Mouse (Mus musculus) urinary bladder, adult 18-20 months (tissue): ENCODE measurements around the gene Ackr2.

Source experiments
- DNase-seq, 2 experiments: peaks; one replicate each; pipeline ENCODE4 v3.0.0; 2022; ENCODE audit warnings: low spot score in 2 of 2, mixed read lengths in 2 of 2

The Ackr2 gene

DNA sequence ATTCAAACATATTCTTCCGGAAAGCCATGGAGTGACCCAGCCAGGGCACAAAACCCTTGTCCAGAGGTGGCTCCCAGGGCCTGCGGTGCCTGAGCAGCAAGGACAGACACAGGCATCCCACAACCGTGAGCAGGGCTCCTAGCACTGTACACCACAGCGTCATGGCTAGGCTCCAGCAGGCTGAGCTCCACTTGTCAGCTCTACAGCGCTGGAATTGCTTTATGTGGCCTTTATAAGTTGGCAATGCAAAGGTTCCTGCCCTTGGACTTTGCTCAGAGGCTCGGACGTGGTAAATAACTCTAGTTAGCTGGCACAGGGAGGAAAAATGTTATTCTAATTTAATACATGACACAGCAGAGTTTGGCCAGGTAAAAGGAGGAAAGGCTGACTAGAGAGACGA lies 17.9 kb downstream of the Ackr2 start, which contains the start of gene Cyp8b1:
Gene Cyp8b1 (minus strand): TSS at position 204 of the 400 bp plus-strand sequence.
- DNase-seq, result no peak

DNA sequence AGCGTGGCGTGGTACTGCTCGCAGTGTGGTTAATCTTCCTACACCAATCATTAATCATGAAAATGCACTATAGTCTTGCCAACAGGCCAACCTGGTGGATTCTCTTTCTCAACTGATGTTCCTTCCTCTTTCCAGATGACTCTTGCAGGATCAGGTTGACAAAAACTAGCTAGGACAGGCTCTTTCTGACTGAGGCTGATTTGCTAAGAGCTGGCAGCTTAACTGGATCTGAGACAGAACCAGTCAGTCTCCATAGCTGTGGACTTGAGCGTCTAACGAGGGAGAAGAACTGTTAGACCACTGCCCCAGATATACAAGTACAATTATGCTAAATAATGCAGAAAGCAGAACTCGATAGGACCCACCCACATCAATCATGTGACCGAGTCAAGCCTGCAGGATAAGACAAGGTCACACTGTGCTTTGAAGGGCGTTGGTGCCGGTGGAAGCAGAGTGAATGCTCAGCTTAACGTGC lies 20.9 kb downstream of the Ackr2 start:
- no peak for DNase-seq

DNA sequence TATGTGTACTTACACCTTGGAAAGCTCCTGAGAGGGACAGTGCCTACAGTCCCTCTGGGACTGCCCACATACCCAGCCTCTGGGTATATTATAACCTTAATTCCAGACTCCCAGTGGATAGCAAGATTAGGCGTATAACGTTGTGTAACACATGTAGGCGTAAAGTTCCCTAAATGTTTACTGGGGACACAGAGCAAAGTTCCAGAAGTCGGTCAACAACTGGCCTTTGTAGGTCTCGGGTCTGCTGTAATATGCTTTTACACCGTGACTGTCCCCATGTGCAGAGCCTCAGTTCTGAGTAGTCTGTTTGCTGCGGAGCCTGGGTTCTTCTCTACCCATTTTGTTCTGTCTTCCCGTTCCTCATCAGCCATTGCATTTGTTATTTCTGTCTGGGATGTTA lies 25.3 kb downstream of the Ackr2 start:
- DNase-seq, result no peak

DNA sequence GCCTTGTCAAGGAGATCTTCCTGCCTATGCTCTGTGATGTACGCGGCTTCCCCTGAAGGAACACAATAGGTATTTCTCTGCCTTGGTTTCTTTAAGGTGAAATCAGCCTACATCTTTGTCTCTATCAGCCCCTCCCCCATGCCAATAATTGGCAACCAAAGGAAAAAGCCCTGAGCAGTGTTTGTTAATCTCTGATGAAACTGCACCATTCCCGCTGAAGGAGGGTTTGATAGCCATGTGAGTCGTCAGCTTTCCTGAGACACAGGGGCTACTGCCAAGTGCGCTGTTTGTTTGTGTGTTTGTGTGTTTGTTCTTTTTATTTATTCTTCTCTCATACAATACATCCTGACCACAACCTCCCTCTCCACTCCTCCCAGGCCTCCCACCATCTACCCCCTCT lies 25.8 kb downstream of the Ackr2 start:
- no peak for DNase-seq

DNA sequence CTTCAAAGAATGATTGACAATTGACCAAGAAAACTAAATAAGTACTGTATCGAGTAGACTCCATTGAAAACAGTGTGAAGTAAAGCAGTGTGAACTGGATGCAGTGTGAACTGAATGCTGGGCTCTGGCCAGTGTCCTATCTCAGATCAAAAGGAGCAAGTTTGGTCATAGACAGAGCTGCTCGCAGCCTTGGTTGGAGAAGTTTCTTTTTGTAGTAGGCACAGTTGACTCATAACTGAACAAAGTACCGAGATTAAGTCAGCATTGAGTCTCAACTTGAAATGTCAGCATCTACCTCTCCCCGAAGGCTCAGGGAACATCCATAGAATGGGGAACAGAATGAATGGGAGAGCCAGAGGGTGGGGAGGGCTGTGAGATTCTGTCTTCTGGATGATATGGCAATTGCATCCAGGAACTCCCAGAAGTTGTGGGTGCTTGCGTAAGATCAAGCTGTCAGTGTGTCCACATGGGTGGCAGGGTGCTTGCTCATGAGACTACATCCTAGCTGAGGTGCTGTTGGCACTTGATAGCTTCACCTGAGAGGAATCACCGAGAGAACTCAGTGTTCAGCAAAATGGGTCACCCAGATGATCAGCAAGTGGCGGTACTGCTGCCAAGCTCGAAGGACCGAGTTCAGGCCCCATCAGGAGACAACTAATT lies 26.9 kb downstream of the Ackr2 start:
- DNase-seq, result no peak

DNA sequence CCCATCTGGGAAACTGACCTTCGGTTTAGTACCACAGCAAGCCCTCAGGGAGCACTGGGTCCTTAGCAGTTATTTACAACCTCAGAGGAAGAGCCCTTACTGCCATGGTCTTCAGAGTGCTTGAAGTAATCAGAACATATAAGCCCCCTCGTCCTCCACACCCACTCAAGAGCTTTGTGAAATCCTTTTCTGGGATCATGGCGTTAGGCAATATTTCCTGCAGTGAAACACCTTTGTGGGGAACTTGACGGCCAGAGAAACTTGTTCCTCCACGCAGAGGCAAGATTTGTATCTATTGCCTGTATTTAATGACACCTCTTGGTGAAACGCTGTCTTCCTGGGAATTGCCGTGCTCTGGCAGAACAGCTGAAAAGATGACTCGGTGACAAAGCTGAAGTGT lies 27.8 kb downstream of the Ackr2 start:
- DNase-seq, result no peak

DNA sequence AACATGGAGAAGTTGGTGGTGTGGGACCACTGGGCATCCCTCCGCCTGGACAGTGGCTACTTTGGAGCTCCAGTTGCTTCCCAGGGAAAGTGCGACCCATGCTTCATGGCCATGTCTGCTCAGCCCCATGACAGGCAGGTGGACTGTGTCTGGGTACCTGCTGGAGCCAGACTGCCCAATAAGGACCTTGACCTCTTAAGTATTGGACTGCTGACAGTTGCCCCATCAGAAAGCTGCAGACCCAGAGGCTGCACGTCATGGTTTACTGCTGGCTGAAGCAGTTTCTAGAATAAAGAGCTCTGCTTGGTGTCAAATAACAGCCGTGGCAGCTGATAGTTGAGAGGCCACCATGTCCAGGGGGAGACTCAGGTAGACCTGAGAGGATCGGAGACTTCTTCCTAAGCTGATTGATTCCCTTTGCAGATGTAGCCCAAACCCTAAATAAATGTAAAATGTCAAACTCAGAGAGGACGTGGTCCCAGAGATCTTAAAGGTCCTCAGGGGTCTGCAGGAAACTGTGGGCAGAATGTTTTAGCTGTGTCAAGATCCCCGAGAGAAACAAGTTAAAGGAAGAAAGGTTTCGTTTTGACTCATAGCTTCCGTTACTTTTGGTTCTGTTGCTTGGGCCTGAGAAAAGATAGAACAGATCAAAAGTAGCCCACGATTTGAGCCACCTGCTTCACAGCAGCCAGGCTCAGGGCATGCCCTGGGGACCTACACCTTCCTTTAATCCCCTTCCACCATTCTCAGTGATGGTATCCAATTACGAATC lies 28.7 kb downstream of the Ackr2 start:
- no peak for DNase-seq

DNA sequence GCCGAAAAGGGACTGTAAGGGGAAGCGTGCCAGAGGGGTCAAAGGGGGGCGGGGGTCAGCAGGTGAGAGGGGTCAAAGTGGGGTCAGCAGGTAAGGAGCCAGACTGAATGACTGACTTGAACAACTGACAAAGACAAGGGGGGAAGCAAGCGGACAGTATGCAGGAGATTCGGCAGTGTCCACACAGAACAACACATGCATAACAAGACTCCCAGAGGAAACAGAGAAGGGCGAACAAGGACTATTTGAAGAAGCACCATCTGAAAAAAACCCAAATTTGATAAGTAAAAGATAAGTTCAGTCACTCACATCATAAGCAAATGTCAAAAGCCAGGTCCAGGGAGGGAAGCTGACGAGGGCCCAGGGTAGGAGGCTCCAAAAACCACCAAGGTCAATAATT lies 29.6 kb downstream of the Ackr2 start:
- no peak for DNase-seq

DNA sequence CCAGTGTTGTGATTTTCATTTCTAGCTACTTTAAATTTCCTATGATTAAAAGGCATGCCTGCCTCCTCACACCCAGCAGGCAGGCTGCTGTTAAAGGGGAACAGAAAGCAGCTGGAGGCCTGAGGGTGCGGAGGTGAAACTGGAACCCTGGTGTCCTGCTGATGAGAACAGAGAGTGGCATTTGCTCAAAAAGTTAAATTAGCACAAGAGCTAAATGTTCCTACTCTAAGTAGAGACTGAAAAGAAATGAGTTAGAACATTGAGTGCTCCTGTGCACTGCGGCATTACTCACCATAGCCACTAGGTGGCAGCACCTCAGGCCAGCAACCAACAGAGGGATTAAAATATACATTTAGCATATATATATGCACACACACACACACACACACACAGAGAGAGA lies 30.3 kb downstream of the Ackr2 start:
- peak in 1 of 2 experiments; percentile 31 for DNase-seq

DNA sequence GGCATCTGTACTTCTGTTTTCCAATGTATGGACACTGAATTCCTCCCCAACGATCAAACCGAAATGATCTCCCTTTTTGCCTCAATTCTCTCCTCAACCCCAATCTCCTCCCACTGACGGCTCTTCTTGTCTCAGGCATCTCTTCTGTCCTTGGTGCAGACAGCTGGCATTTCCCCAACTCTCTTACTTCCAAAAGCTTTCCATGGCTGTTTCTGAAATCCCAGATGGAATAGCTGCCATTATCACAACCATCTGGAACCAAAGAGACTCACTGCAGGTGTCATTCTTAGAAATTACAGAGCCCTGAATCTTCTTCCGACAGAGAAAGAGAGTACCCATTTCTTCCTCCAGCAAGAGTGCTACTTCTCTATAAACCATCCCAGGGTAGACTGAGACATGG lies 36.7 kb downstream of the Ackr2 start:
- no peak for DNase-seq

DNA sequence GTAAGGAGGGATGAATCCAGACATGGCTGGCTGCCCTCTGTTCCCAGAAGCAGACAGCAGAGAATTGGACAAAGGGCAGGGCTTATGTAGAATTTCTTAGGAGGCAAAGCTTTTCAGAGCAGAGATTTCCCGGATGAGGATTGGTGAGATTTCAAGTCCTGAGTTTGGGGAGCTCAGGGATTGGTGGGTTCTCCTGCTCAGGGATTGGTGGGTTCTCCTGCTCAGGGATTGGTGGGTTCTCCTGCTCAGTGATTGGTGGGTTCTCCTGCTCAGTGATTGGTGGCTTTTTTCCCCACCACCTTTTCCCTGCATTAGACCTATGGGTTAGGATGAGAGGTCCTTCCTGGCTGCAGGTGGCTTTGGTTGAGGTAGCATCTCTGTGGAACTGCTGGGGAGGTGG lies 38.8 kb downstream of the Ackr2 start:
- no peak for DNase-seq

DNA sequence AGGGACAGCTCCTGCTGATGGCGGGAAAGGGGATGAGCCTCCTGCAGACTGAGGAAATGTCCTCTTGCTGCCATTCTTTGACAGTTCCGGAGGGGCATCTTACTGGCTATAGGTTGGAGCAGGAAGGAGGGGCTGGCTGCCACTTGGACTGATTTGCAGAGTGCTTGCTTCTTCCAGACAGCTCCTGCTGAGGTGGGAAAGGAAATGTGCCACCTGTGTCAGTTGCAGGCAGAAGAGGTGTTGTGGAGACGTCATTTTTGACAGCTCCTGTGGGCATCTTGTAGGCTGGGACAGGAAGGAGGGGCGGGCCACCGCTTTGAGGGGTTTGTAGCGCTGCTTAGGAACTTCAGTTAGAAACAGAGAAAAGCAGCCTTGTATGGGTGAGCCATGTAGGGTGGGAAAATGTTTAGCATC lies 39.3 kb downstream of the Ackr2 start:
- no peak for DNase-seq

DNA sequence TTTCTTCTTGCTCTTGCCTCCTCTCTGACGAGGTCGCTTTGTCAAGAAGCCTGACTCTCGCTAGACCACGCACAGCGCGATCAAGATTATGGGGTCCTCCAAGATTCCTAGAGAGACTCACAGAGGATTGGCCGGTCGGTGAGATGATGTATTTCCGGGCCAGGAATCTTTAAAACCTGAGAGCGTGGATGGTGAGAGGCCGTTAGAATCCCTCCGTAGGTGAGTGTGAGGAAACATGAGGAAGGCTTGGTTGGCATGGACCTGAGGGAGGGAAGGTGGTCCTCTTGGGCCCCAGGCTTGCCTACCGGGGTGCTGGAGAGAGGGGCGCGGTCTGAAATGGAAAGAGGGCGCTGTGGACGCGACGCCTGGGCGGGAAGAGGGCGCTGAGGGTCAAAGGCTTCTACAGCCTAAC lies 39.8 kb downstream of the Ackr2 start:
- DNase-seq, result no peak

DNA sequence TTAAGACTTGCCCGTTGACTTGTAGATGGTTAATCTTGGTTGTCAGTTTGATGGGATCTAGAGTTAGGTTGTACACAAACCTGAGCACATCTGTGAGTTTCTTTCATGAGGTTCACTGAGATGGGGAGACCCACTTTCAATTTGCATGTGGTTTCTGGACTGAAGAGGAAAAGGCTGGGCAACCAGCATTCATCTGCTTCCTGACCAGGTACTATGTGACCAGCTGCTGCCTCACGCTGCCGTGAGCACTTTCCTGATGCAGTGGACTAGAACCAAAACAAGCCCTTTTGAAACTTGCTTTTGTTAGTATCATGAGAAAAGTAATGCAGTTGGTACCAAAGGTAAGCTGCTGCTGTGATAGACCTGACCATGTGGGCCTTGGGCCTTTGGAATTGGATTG lies 44.9 kb downstream of the Ackr2 start:
- DNase-seq, result no peak

DNA sequence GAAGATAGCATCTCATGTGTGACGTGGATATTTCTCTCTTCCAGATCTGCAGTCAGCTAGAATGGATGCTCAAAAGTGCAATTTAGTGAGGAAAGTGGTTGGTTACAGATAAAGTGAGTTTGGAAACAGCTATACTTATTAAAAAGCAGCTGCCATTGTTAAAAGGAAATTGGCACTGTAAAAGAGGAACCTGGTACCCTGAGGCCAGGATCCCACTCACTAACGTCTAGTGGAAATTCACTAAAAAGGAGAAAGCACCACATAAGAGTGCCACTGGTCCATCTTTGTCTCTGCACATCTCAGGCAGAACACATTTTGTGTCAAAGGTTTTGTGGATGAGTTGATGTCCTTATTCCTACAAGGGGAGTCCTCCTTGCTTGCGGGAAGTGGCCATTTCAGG lies 45.5 kb downstream of the Ackr2 start:
- no peak for DNase-seq

DNA sequence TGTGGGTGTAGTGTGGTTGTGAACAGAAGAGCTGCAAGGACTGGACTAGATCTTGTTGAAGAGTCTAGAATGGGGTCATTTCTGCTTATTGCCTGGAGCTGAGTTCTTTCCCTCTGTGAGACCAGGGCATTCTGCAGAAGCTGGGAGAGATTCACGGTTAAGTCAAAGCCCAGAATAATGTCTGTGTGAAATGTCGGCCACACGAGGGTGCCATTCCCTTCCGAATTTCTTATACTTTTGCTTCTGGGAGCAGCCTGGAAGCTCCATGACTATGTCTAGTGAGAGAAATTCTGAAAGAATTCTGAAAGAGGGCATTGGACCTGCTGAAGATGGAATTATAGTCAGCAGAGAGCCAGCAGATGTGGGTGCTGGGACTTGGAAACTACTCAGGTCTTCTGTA lies 49.6 kb downstream of the Ackr2 start:
- DNase-seq, result peak; percentile 38

DNA sequence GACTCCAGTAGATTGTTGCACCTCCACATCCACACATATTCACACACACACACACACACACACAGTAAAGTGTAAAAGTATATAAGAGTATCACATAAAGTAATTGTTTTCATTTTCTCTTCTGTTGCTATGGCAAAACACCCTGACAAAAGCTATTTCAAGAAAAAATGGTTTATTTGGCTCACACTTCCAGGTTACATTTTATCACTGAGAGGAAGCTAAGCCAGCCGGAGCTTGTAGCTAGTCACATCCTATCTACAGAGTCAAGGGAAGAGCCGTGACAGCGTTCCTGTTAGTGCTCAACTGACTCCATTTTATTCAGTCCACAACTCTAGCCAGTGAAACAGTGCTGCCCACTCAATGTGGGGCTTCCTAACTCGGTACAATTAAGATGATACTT lies 50.3 kb downstream of the Ackr2 start:
- no peak for DNase-seq

DNA sequence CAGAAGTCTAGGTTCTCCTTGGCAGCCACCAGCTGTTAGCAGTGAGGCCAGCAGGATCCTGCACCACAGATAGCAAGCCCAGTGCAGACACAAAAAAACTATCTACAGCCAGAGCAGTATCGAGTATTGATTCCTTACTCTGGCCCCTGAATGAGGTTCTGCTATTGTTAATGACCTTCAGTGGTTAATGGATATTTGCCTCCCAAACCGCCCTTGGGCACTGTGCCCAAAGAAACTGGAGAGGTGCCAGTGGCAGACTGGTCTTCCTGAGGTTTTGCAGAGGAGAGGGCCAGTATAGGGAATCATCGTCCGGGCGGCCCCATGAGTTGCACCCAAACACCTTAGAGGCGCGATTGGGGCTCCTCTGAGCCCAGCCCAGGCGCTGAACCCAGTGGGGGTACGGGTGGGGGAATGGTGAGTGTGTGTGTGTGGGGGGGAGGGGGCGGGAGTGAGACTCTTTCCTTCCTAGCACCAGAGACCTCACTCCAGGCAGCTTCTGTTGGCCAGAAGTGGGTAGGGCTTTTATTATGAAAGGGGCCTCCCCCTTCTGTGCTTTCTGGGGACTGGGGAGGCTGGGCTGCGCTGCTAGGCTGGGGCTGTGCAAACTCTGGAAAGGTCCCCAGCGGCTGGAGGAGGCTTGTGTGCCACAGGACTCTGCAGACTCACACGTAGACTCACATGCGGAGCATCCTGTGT lies 52.4 kb downstream of the Ackr2 start, which contains the start of gene Fam198a:
Gene Fam198a (plus strand): TSS at position 571 of the 696 bp plus-strand sequence.
- DNase-seq, result peak; percentile 43 to 49

DNA sequence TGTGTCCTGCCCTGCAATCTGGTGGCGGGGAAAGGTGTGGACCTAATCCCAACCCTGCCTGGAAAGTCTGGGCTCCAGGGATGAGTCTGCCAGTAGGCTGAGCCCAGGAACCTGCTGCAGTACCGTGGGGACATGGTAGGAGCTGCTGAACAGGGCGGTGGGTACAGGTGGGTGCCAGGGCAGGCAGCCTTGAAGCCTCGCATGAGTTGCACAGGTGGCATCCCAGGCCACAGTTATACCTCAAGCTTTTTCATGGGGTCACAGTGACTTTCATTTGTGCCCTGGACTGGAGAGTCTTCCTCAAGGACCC lies 52.9 kb downstream of the Ackr2 start:
- no peak for DNase-seq

DNA sequence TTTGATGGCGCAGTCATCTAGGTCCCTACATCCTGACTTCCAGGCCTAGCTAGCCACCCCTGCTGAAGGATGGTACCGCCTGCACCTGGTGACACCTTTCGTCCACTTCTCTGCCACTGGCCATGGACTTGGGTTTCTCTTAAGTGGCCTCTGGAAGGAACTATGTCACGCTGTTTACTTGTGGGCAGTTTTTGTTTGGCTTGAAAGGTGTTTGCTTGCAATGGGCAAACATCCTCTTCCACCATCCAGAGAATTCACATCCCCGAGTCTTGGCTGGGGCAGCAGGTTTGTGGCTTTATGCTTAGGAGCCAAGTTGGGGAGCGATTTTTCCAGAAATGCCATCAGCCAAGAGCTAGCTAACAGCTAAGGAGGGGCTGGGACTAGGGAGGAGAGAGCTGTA lies 54.4 kb downstream of the Ackr2 start:
- no peak for DNase-seq

DNA sequence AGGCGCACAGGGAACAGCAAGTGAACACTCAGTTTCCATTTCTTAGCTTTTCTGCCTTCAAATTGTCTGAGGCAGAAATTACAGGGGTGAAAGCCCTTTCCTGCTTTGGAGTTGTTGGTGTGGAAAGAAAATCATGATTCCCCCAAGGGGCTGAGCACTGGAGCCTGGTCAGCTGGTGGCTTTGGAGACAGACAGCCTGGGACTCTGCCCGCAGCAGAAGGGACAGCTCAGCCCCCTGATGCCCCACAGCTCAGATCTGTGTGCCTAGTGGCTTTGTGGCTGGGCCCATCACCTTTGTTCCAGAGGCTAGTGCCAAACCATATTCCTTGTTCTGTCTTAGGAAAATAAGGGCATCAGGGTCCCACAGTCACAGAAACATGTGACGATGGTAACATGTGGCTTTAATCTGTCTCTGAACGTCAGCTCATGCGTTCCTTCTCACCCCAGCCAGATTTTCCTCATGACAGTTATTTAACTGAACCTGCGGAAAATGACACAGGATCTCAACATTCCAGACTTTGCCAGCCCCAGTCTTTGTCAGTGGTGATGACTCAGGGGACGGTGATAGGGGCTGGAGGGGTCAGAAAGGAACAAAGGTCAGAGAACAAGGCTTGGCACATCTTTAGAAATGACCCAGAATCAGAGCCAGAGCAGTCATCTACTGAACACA lies 61.9 kb downstream of the Ackr2 start:
- no peak for DNase-seq
